24 mouse cellular contexts compared by ENCODE assay signal in genomic region chr7:77249391-77249790, GRCm38 (mm10).
DNase-seq lines count a peak whose midpoint lies in the region; ATAC-seq and TF ChIP-seq lines count a peak whose summit lies in the region.
"Had no signal": no experiment of that assay in that cellular context is flagged by ENCODE, and none has a peak within 500 bp of the region (broad histone marks: within the 10 kb centered on the region; RNA-seq: fewer than 3 reads in every experiment).

No protein-coding gene starts in this region.

- no peak overlapping the region for H3K4me3 ChIP-seq in midbrain, postnatal 0 days (ENCODE audit: low read depth, low read length)
- no peak overlapping the region for H3K4me3 ChIP-seq in midbrain, embryonic 13.5 days (replicated peaks)
- no peak overlapping the region for H3K4me3 ChIP-seq in thymus, adult 2 months (ENCODE audit: control insufficient read depth, insufficient read depth, low read length)
- H3K4me3 ChIP-seq: embryonic facial prominence, embryonic 10.5 days; embryonic facial prominence, embryonic 12.5 days; forebrain, embryonic 13.5 days; forebrain, embryonic 15.5 days had no signal

- H3K9ac ChIP-seq in midbrain, postnatal 0 days (replicated peaks; ENCODE audit: low read length, poor library complexity, severe bottlenecking) = no peak overlapping the region
- no peak overlapping the region for H3K9ac ChIP-seq in midbrain, embryonic 13.5 days (replicated peaks)
- H3K9ac ChIP-seq: embryonic facial prominence, embryonic 12.5 days; forebrain, embryonic 13.5 days; forebrain, embryonic 15.5 days; forebrain, postnatal 0 days had no signal

- no peaks in the 10 kb centered on the region for H3K4me1 ChIP-seq in midbrain, postnatal 0 days (ENCODE audit: insufficient read depth, low read length)
- H3K4me1 ChIP-seq in midbrain, embryonic 13.5 days (replicated peaks) = no peaks in the 10 kb centered on the region
- no peaks in the 10 kb centered on the region for H3K4me1 ChIP-seq in thymus, adult 2 months (replicated peaks; ENCODE audit: control insufficient read depth, insufficient read depth, low read length)
- H3K4me1 ChIP-seq: embryonic facial prominence, embryonic 10.5 days; embryonic facial prominence, embryonic 12.5 days; forebrain, embryonic 13.5 days; forebrain, embryonic 15.5 days had no signal

- ATAC-seq in midbrain, postnatal 0 days (ENCODE audit: low FRiP score) = no peak
- ATAC-seq in midbrain, embryonic 13.5 days = no peak
- ATAC-seq: activated CD4-positive, CD25-positive, alpha-beta regulatory T cell, adult 4 months; CD4-positive, CD25-positive, alpha-beta regulatory T cell, adult 4 months; forebrain, embryonic 13.5 days; forebrain, embryonic 15.5 days; forebrain, postnatal 0 days; Patski had no signal

- TF ChIP-seq CTCF in midbrain, postnatal 0 days (IDR thresholded peaks at IDR 0.05) = no peak
- no peak for TF ChIP-seq CTCF in brain, embryonic 14.5 days (IDR thresholded peaks at IDR 0.05; ENCODE audit: borderline replicate concordance, extremely low read depth, insufficient read depth, insufficient read length)
- no peak for TF ChIP-seq CTCF in thymus, adult 2 months (IDR thresholded peaks at IDR 0.05; ENCODE audit: borderline replicate concordance, control insufficient read depth, extremely low read depth, insufficient read depth, low read length, poor library complexity)

- H3K4me2 ChIP-seq in midbrain, postnatal 0 days (ENCODE audit: low read depth, low read length, poor library complexity, severe bottlenecking) = no peak overlapping the region
- no peak overlapping the region for H3K4me2 ChIP-seq in midbrain, embryonic 13.5 days (replicated peaks)
- H3K4me2 ChIP-seq: embryonic facial prominence, embryonic 12.5 days; forebrain, embryonic 13.5 days; forebrain, embryonic 15.5 days had no signal

- no peak for TF ChIP-seq POLR2A in brain, embryonic 14.5 days (IDR thresholded peaks at IDR 0.05; ENCODE audit: borderline replicate concordance, extremely low read depth, insufficient read depth, insufficient read length, poor library complexity, severe bottlenecking)
- TF ChIP-seq POLR2A in thymus, adult 2 months (IDR thresholded peaks at IDR 0.05; ENCODE audit: control insufficient read depth, extremely low read depth, insufficient read depth, low read length, poor library complexity) = no peak

- no peaks in the 10 kb centered on the region for H3K9me3 ChIP-seq in midbrain, postnatal 0 days (ENCODE audit: low read length)
- H3K9me3 ChIP-seq in midbrain, embryonic 13.5 days = no peaks in the 10 kb centered on the region
- H3K9me3 ChIP-seq: embryonic facial prominence, embryonic 10.5 days; embryonic facial prominence, embryonic 12.5 days; forebrain, embryonic 13.5 days; forebrain, embryonic 15.5 days; G1E had no signal

- H3K27ac ChIP-seq in midbrain, postnatal 0 days (ENCODE audit: low read depth, low read length) = no peak overlapping the region
- H3K27ac ChIP-seq in midbrain, embryonic 13.5 days = no peak overlapping the region
- H3K27ac ChIP-seq in thymus, adult 2 months (ENCODE audit: control insufficient read depth, insufficient read depth, low read length) = no peak overlapping the region
- H3K27ac ChIP-seq: embryonic facial prominence, embryonic 10.5 days; embryonic facial prominence, embryonic 12.5 days; forebrain, embryonic 13.5 days; forebrain, embryonic 15.5 days had no signal

- DNase-seq in midbrain, postnatal 0 days (ENCODE audit: low spot score) = peak; percentile 6
- DNase-seq in Muller cell, postnatal 12 days (ENCODE audit: inconsistent ontology term) = peak; percentile 53
- peak; percentile 8 for DNase-seq in brain, embryonic 14.5 days (ENCODE audit: low read depth)
- DNase-seq in telencephalon, adult 2 months (ENCODE audit: low read depth, low spot score) = peak; percentile 5
- DNase-seq in gastrocnemius, postnatal 36 days = no peak
- DNase-seq in thymus, adult 2 months = no peak
- DNase-seq in thymus, postnatal 10 days (ENCODE audit: low spot score in 2 of 2) = no peak
- DNase-seq: adrenal gland, adult 8-10 months; adrenal gland, postnatal 14 days; adrenal gland, postnatal 36 days; cerebellum, adult 11-12 months; cerebellum, adult 9-10 months; cerebellum, postnatal 25 days; forebrain, postnatal 0 days had no signal

- 67% methylated on average over 1 of the region's 1 CpGs for WGBS in midbrain, postnatal 0 days
- WGBS in midbrain, embryonic 13.5 days = 88% methylated on average over 1 of the region's 1 CpGs
- 87% methylated on average over 1 of the region's 1 CpGs for WGBS in thymus, adult 2 months

- no peaks in the 10 kb centered on the region for H3K27me3 ChIP-seq in midbrain, postnatal 0 days (ENCODE audit: insufficient read depth, low read length)
- no peaks in the 10 kb centered on the region for H3K27me3 ChIP-seq in midbrain, embryonic 13.5 days
- no peaks in the 10 kb centered on the region for H3K27me3 ChIP-seq in thymus, adult 2 months (ENCODE audit: control insufficient read depth, insufficient read depth, low read length)
- H3K27me3 ChIP-seq: CH12.LX; embryonic facial prominence, embryonic 12.5 days; forebrain, embryonic 13.5 days; forebrain, embryonic 15.5 days had no signal

- intact Hi-C loops in gastrocnemius, postnatal 36 days (cut with DNase I) = no loop called here

- H3K36me3 ChIP-seq in midbrain, postnatal 0 days (ENCODE audit: insufficient read depth, low read length) = no peaks in the 10 kb centered on the region
- H3K36me3 ChIP-seq in midbrain, embryonic 13.5 days = no peaks in the 10 kb centered on the region
- no peaks in the 10 kb centered on the region for H3K36me3 ChIP-seq in thymus, adult 2 months (ENCODE audit: control insufficient read depth, insufficient read depth, low read length)
- H3K36me3 ChIP-seq: embryonic facial prominence, embryonic 10.5 days; embryonic facial prominence, embryonic 12.5 days; forebrain, embryonic 15.5 days; G1E had no signal

Comparison
In these comparisons a context has a peak if more than half of its experiments do, and no peak if none do; other contexts are left out.
1. DNase-seq: peak in midbrain, postnatal 0 days (single experiment), Muller cell, postnatal 12 days (single experiment), brain, embryonic 14.5 days (single experiment) and telencephalon, adult 2 months (single experiment); none in gastrocnemius, postnatal 36 days (0 of 2), thymus, adult 2 months (single experiment) and thymus, postnatal 10 days (0 of 2).